In the genomic region with DNA sequence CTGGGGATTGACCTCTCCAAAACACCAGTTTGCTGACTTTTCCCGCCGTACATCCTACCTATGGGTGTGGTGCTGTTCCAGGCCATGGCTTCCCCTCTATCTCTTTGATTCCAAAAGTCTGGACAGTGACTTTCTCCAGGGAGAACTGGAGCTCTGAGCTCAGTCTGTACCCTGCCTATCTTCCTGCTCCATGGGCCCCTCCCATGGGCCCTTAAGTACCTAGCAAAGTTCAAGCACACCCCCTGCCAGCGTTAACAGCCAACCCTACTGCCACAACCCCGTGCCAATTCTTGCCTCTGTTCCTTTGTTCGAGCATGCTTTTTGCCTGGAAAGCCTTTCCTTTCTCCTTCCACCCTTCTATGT, we compare ENCODE assay signal across 8 mouse cellular contexts. TPM values are rescaled to one million over a fixed set of nuclear protein-coding genes. Genes with fewer than 3 reads are reported as not detected.
DNase-seq lines count a peak whose midpoint lies in the region; ATAC-seq lines count a peak whose summit lies in the region.

No protein-coding gene starts in this region.

- 29% methylated on average over 5 of the region's 5 CpGs for whole genome bisulfite sequencing in heart, embryonic 15.5 days
- 26% methylated on average over 5 of the region's 5 CpGs for WGBS in hindbrain, embryonic 13.5 days
- WGBS in midbrain, embryonic 11.5 days: 39% methylated on average over 5 of the region's 5 CpGs

- H3K9ac ChIP-seq in heart, embryonic 15.5 days: peak overlapping the region; percentile 71
- peak overlapping the region; percentile 77 for H3K9ac ChIP-seq in hindbrain, embryonic 13.5 days
- H3K9ac ChIP-seq in midbrain, embryonic 11.5 days (ENCODE audit: low read length): peak overlapping the region; percentile 80

- no peaks in the 10 kb centered on the region for H3K9me3 ChIP-seq in heart, embryonic 15.5 days (replicated peaks)
- H3K9me3 ChIP-seq in hindbrain, embryonic 13.5 days: no peaks in the 10 kb centered on the region
- no peaks in the 10 kb centered on the region for H3K9me3 ChIP-seq in midbrain, embryonic 11.5 days (ENCODE audit: control insufficient read depth, low read length)

- H3K36me3 ChIP-seq in heart, embryonic 15.5 days: peaks cover 22% of the 10 kb centered on the region
- no peaks in the 10 kb centered on the region; the same call in 1 of the 2 replicates for H3K36me3 ChIP-seq in hindbrain, embryonic 13.5 days
- H3K36me3 ChIP-seq in midbrain, embryonic 11.5 days (ENCODE audit: control insufficient read depth, insufficient read depth, low read length): no peaks in the 10 kb centered on the region

- H3K4me3 ChIP-seq in heart, embryonic 15.5 days: peak overlapping the region; percentile 73
- H3K4me3 ChIP-seq in hindbrain, embryonic 13.5 days: peak overlapping the region; percentile 66
- peak overlapping the region; percentile 78 for H3K4me3 ChIP-seq in midbrain, embryonic 11.5 days (ENCODE audit: low read depth, low read length)

- peak; percentile 37 for ATAC-seq in heart, embryonic 15.5 days (replicated peaks; ENCODE audit: insufficient number of reproducible peaks, insufficient read depth, low FRiP score, low read depth)
- ATAC-seq in hindbrain, embryonic 13.5 days (ENCODE audit: low FRiP score): peak; percentile 67
- ATAC-seq in midbrain, embryonic 11.5 days (ENCODE audit: low FRiP score): peak; percentile 22

- peak overlapping the region; percentile 83 for H3K4me2 ChIP-seq in heart, embryonic 15.5 days
- peak overlapping the region; percentile 99 for H3K4me2 ChIP-seq in hindbrain, embryonic 13.5 days
- peak overlapping the region; percentile 92 for H3K4me2 ChIP-seq in midbrain, embryonic 11.5 days

- no peak for DNase-seq in heart, adult 9 months (ENCODE audit: low spot score in 2 of 2)
- DNase-seq in R1 (ENCODE audit: low read depth, low spot score): peak; percentile 75
- DNase-seq in midbrain, embryonic 11.5 days (ENCODE audit: low spot score, missing footprints): no peak
- DNase-seq in c-Kit-positive CD71-positive TER-119-positive erythroid progenitor cells, embryonic 14.5 days (ENCODE audit: low spot score): no peak
- no peak for DNase-seq in right cerebral cortex, adult 2 months (ENCODE audit: low spot score in 2 of 2)
- DNase-seq in right cerebral cortex, postnatal 4 days: no peak

- H3K27ac ChIP-seq in heart, embryonic 15.5 days: peak overlapping the region; percentile 76
- H3K27ac ChIP-seq in hindbrain, embryonic 13.5 days: peak overlapping the region; percentile 80
- H3K27ac ChIP-seq in midbrain, embryonic 11.5 days (ENCODE audit: low read depth, low read length): peak overlapping the region; percentile 35; the same call in 1 of the 2 replicates

- H3K27me3 ChIP-seq in heart, embryonic 15.5 days: no peaks in the 10 kb centered on the region
- H3K27me3 ChIP-seq in hindbrain, embryonic 13.5 days: no peaks in the 10 kb centered on the region
- H3K27me3 ChIP-seq in midbrain, embryonic 11.5 days (ENCODE audit: control insufficient read depth, insufficient read depth, low read length): no peaks in the 10 kb centered on the region

- peaks cover 16% of the 10 kb centered on the region for H3K4me1 ChIP-seq in heart, embryonic 15.5 days (replicated peaks)
- peaks cover 18% of the 10 kb centered on the region for H3K4me1 ChIP-seq in hindbrain, embryonic 13.5 days (replicated peaks)
- peaks cover 13% of the 10 kb centered on the region for H3K4me1 ChIP-seq in midbrain, embryonic 11.5 days (ENCODE audit: control insufficient read depth, insufficient read depth, low read length)

RNA-seq across cellular contexts. Expression of a gene that starts 0.3 kb away (rescaled TPM):
- 30.4 and 31.4 TPM in 2 replicates for polyA plus RNA-seq in heart, embryonic 15.5 days (2015; fragmentation: Nextera tagmentation; extraction: Ambion mirVana)
- polyA plus RNA-seq in hindbrain, embryonic 13.5 days (2015; fragmentation: Nextera tagmentation; extraction: Ambion mirVana): 12.3 and 13.2 TPM in 2 replicates
- polyA plus RNA-seq in midbrain, embryonic 11.5 days (2014; fragmentation: Nextera tagmentation; extraction: Ambion mirVana): 51.4 and 56.9 TPM in 2 replicates

RNA-seq across cellular contexts. Expression of a gene that starts 15.4 kb away (rescaled TPM):
- 28.6 and 51.0 TPM in 2 replicates for polyA plus RNA-seq in heart, embryonic 15.5 days (2015; fragmentation: Nextera tagmentation; extraction: Ambion mirVana)
- 90.3 and 95.0 TPM in 2 replicates for polyA plus RNA-seq in hindbrain, embryonic 13.5 days (2015; fragmentation: Nextera tagmentation; extraction: Ambion mirVana)
- polyA plus RNA-seq in midbrain, embryonic 11.5 days (2014; fragmentation: Nextera tagmentation; extraction: Ambion mirVana): 48.1 and 48.2 TPM in 2 replicates
